Mouse (Mus musculus): ENCODE results near the gene Gm42715. TPM values are rescaled to one million over a fixed set of nuclear protein-coding genes. Genes with fewer than 3 reads are reported as not detected.
"Not testable (repeated sequence)": the region's sequence is repeated elsewhere in the genome, so short reads cannot be mapped to it uniquely, and the experiment has no call there.

Gm42715 gene
- polyA plus RNA-seq, 1 experiment from 2014 or later = 12.6 TPM

- H3K9me3 ChIP-seq (replicated peaks; ENCODE audit: control insufficient read depth, low read length) = no peaks in the 10 kb centered on the region
- ATAC-seq (no peak), DNase-seq (ENCODE audit: low spot score) (no peak)
- no peak overlapping the region for H3K4me2 ChIP-seq (ENCODE audit: low read length)
- no peak overlapping the region for H3K27ac ChIP-seq (ENCODE audit: low read depth, low read length)
- whole genome bisulfite sequencing = 95% methylated on average over 11 of the region's 11 CpGs
- peaks cover 51% of the 10 kb centered on the region for H3K36me3 ChIP-seq (ENCODE audit: control insufficient read depth, insufficient read depth, low read length)
- H3K27me3 ChIP-seq (replicated peaks; ENCODE audit: control insufficient read depth, insufficient read depth, low read length) = no peaks in the 10 kb centered on the region
- H3K4me3 ChIP-seq (ENCODE audit: low read depth, low read length) = no peak overlapping the region
- H3K9ac ChIP-seq (ENCODE audit: low read length) = no peak overlapping the region
- H3K4me1 ChIP-seq (ENCODE audit: control insufficient read depth, insufficient read depth, low read length) = peaks cover 28% of the 10 kb centered on the region
Observed at GRCm38 (mm10) chr7:127476336-127476735, 43.0 kb upstream of the Gm42715 start.

- WGBS = 86% methylated on average over 4 of the region's 4 CpGs
- Histone ChIP-seq H3K36me3 (ENCODE audit: control insufficient read depth, insufficient read depth, low read length) (peaks cover 56% of the 10 kb centered on the region), H3K27me3 (replicated peaks; ENCODE audit: control insufficient read depth, insufficient read depth, low read length) (no peaks in the 10 kb centered on the region), H3K27ac (ENCODE audit: low read depth, low read length) (0 out of 2 replicates have a peak overlapping the region, but pooled peaks have one; percentile 96), H3K9ac (ENCODE audit: low read length) (no peak overlapping the region), H3K4me3 (ENCODE audit: low read depth, low read length) (no peak overlapping the region; the same call in 1 of the 2 replicates), H3K4me2 (ENCODE audit: low read length) (peak overlapping the region; percentile 99; the same call in 1 of the 2 replicates), H3K4me1 (ENCODE audit: control insufficient read depth, insufficient read depth, low read length) (peaks cover 28% of the 10 kb centered on the region), H3K9me3 (replicated peaks; ENCODE audit: control insufficient read depth, low read length) (no peaks in the 10 kb centered on the region)
- ATAC-seq (no peak), DNase-seq (ENCODE audit: low spot score) (no peak)
Observed at GRCm38 (mm10) chr7:127476855-127477254, 42.5 kb upstream of the Gm42715 start.

GRCm38 (mm10) chr7:127477687-127478634 lies 41.4 kb upstream of the Gm42715 start:
- peaks cover 22% of the 10 kb centered on the region for H3K4me1 ChIP-seq (ENCODE audit: control insufficient read depth, insufficient read depth, low read length)
- H3K4me3 ChIP-seq (ENCODE audit: low read depth, low read length) = peak overlapping the region; percentile 98
- H3K36me3 ChIP-seq (ENCODE audit: control insufficient read depth, insufficient read depth, low read length) = peaks cover 67% of the 10 kb centered on the region
- H3K9ac ChIP-seq (ENCODE audit: low read length) = peak overlapping the region; percentile 96
- no peaks in the 10 kb centered on the region for H3K9me3 ChIP-seq (replicated peaks; ENCODE audit: control insufficient read depth, low read length)
- ATAC-seq (peak; percentile 91), DNase-seq (ENCODE audit: low spot score) (peak; percentile 99)
- peak overlapping the region; percentile 96 for H3K27ac ChIP-seq (ENCODE audit: low read depth, low read length)
- H3K27me3 ChIP-seq (replicated peaks; ENCODE audit: control insufficient read depth, insufficient read depth, low read length) = no peaks in the 10 kb centered on the region
- under 1% methylated on average over 50 of the region's 50 CpGs for WGBS
- peak overlapping the region; percentile 99 for H3K4me2 ChIP-seq (ENCODE audit: low read length)

GRCm38 (mm10) chr7:127478635-127479317 lies 40.6 kb upstream of the Gm42715 start, which contains the start of gene Fbrs:
Fbrs (plus strand) TSS chr7:127479199.
- WGBS = under 1% methylated on average over 48 of the region's 62 CpGs
- Histone ChIP-seq H3K27ac (ENCODE audit: low read depth, low read length) (peak within 1 kb of the TSS; percentile 96), H3K9me3 (replicated peaks; ENCODE audit: control insufficient read depth, low read length) (no peaks in the 10 kb centered on the region), H3K27me3 (replicated peaks; ENCODE audit: control insufficient read depth, insufficient read depth, low read length) (no peaks in the 10 kb centered on the region), H3K9ac (ENCODE audit: low read length) (peak within 1 kb of the TSS; percentile 96), H3K4me3 (ENCODE audit: low read depth, low read length) (peak within 1 kb of the TSS; percentile 98), H3K36me3 (ENCODE audit: control insufficient read depth, insufficient read depth, low read length) (peaks cover 69% of the 10 kb centered on the region), H3K4me2 (ENCODE audit: low read length) (peak within 1 kb of the TSS; percentile 99), H3K4me1 (ENCODE audit: control insufficient read depth, insufficient read depth, low read length) (peaks cover 22% of the 10 kb centered on the region)
- peak; percentile 98 for DNase-seq (ENCODE audit: low spot score)
- ATAC-seq = peak; percentile 77

GRCm38 (mm10) chr7:127479318-127480225 lies 39.8 kb upstream of the Gm42715 start:
- Histone ChIP-seq H3K27ac (ENCODE audit: low read depth, low read length) (peak overlapping the region; percentile 96), H3K4me2 (ENCODE audit: low read length) (peak overlapping the region; percentile 99), H3K4me1 (ENCODE audit: control insufficient read depth, insufficient read depth, low read length) (peaks cover 22% of the 10 kb centered on the region), H3K36me3 (ENCODE audit: control insufficient read depth, insufficient read depth, low read length) (peaks cover 69% of the 10 kb centered on the region), H3K9me3 (replicated peaks; ENCODE audit: control insufficient read depth, low read length) (no peaks in the 10 kb centered on the region), H3K4me3 (ENCODE audit: low read depth, low read length) (peak overlapping the region; percentile 98), H3K9ac (ENCODE audit: low read length) (peak overlapping the region; percentile 96), H3K27me3 (replicated peaks; ENCODE audit: control insufficient read depth, insufficient read depth, low read length) (no peaks in the 10 kb centered on the region)
- no peak for DNase-seq (ENCODE audit: low spot score)
- ATAC-seq = no peak
- WGBS = 4% methylated on average over 47 of the region's 48 CpGs

- Histone ChIP-seq H3K9ac (ENCODE audit: low read length) (peak overlapping the region; percentile 96), H3K4me3 (ENCODE audit: low read depth, low read length) (peak overlapping the region; percentile 98), H3K9me3 (replicated peaks; ENCODE audit: control insufficient read depth, low read length) (no peaks in the 10 kb centered on the region), H3K4me2 (ENCODE audit: low read length) (peak overlapping the region; percentile 99), H3K36me3 (ENCODE audit: control insufficient read depth, insufficient read depth, low read length) (peaks cover 69% of the 10 kb centered on the region), H3K27ac (ENCODE audit: low read depth, low read length) (no peak overlapping the region), H3K4me1 (ENCODE audit: control insufficient read depth, insufficient read depth, low read length) (peaks cover 22% of the 10 kb centered on the region), H3K27me3 (replicated peaks; ENCODE audit: control insufficient read depth, insufficient read depth, low read length) (no peaks in the 10 kb centered on the region)
- DNase-seq (ENCODE audit: low spot score) (no peak), ATAC-seq (no peak)
- 82% methylated on average over 2 of the region's 2 CpGs for WGBS
Observed at GRCm38 (mm10) chr7:127480321-127480720, 39.1 kb upstream of the Gm42715 start.

GRCm38 (mm10) chr7:127485416-127485815 lies 34.0 kb upstream of the Gm42715 start:
- 88% methylated on average over 5 of the region's 5 CpGs for WGBS
- H3K27me3 ChIP-seq (replicated peaks; ENCODE audit: control insufficient read depth, insufficient read depth, low read length) = no peaks in the 10 kb centered on the region
- H3K27ac ChIP-seq (ENCODE audit: low read depth, low read length) = no peak overlapping the region

GRCm38 (mm10) chr7:127488364-127488763 lies 31.0 kb upstream of the Gm42715 start:
- H3K27ac ChIP-seq (ENCODE audit: low read depth, low read length); H3K9ac ChIP-seq (ENCODE audit: low read length); H3K27me3 ChIP-seq (replicated peaks; ENCODE audit: control insufficient read depth, insufficient read depth, low read length); H3K4me2 ChIP-seq (ENCODE audit: low read length); DNase-seq (ENCODE audit: low spot score); H3K4me1 ChIP-seq (ENCODE audit: control insufficient read depth, insufficient read depth, low read length); ATAC-seq; H3K4me3 ChIP-seq (ENCODE audit: low read depth, low read length); H3K9me3 ChIP-seq (replicated peaks; ENCODE audit: control insufficient read depth, low read length): not testable (repeated sequence)
- H3K36me3 ChIP-seq (ENCODE audit: control insufficient read depth, insufficient read depth, low read length) = peaks cover 86% of the 10 kb centered on the region
- 91% methylated on average over 4 of the region's 5 CpGs for WGBS

More at GRCm38 (mm10) chr7:127485416-127485815, 34.0 kb upstream of the Gm42715 start:
- DNase-seq (ENCODE audit: low spot score) (no peak), ATAC-seq (no peak)
- H3K4me1 ChIP-seq (ENCODE audit: control insufficient read depth, insufficient read depth, low read length) = peaks cover 7% of the 10 kb centered on the region; the same call in 1 of the 2 replicates
- H3K4me3 ChIP-seq (ENCODE audit: low read depth, low read length) = no peak overlapping the region
- H3K36me3 ChIP-seq (ENCODE audit: control insufficient read depth, insufficient read depth, low read length) = peaks cover 96% of the 10 kb centered on the region
- no peaks in the 10 kb centered on the region for H3K9me3 ChIP-seq (replicated peaks; ENCODE audit: control insufficient read depth, low read length)
- no peak overlapping the region for H3K9ac ChIP-seq (ENCODE audit: low read length)
- no peak overlapping the region for H3K4me2 ChIP-seq (ENCODE audit: low read length)

Measured in forebrain, embryonic 14.5 days (tissue).